Mouse (Mus musculus) hindbrain, embryonic 12.5 days (tissue): ENCODE measurements at regions not wholly inside any gene's neighbourhood (a gene's known extent, or its start where the extent isn't known, plus 50 kb on each side); places are given as distances from the start of the nearest gene placed in this dataset.

Source experiments
- ATAC-seq: fragments of 200-750 bp; cut with Nextera tagmentation; 2 replicates; pipeline ENCODE4 v1.8.0; 2017; ENCODE audit warnings: moderate TSS enrichment; ENCODE audit not compliant: low FRiP score
- H3K27ac ChIP-seq: fragments of 300-500 bp; sonication (generic); 2 replicates; pipeline ENCODE4 v1.5.1; 2016; ENCODE audit warnings: mild to moderate bottlenecking
- H3K27me3 ChIP-seq: fragments of 300-500 bp; sonication (generic); 2 replicates; pipeline ENCODE4 v1.6.1; 2016; ENCODE audit warnings: mild to moderate bottlenecking
- H3K36me3 ChIP-seq: fragments of 300-500 bp; sonication (generic); 2 replicates; pipeline ENCODE4 v1.6.1; 2016; ENCODE audit warnings: mild to moderate bottlenecking
- H3K4me1 ChIP-seq: fragments of 300-500 bp; sonication (generic); 2 replicates; pipeline ENCODE4 v1.6.1; 2016
- H3K4me2 ChIP-seq: fragments of 300-500 bp; sonication (generic); replicated peaks from 2 replicates; pipeline ENCODE4 v1.6.1; 2016; ENCODE audit warnings: mild to moderate bottlenecking
- H3K4me3 ChIP-seq: fragments of 300-500 bp; sonication (generic); 2 replicates; pipeline ENCODE4 v1.5.1; 2016; ENCODE audit warnings: mild to moderate bottlenecking
- H3K9ac ChIP-seq: fragments of 300-500 bp; sonication (generic); 2 replicates; pipeline ENCODE4 v1.6.1; 2016; ENCODE audit warnings: mild to moderate bottlenecking, moderate library complexity
- H3K9me3 ChIP-seq: fragments of 300-500 bp; sonication (generic); replicated peaks from 2 replicates; pipeline ENCODE4 v1.6.1; 2016; ENCODE audit warnings: mild to moderate bottlenecking
- WGBS: fragments of 180-500 bp; shearing (Covaris S2); methylation state at CpG from one replicate; pipeline ENCODE4 v1.1.7; 2016; 5-methylcytosine and 5-hydroxymethylcytosine counted together

DNA sequence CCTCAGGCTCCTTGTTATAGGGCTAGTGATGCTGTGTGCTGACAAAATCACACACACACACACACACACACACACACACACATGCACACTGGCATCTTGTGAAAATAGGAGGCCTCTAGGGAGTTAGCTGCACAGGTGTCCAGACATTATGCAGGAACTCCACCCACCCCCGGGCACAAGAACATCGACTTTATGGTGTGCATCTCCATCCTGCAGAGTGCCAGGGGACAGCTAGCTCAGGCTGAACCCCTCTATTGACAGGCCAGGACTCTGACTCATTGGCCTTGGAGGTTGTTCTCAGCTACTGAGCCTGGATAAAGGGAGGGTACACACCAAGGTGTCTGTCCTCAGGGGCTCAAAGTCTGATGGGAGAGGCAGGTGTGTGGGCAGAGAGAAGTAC lies 260.9 kb downstream of the Matn1 start:
- 80% methylated on average over 2 of the region's 2 CpGs for WGBS
- Histone ChIP-seq H3K27ac (no peak overlapping the region), H3K27me3 (no peaks in the 10 kb centered on the region; the same call in 1 of the 2 replicates), H3K36me3 (no peaks in the 10 kb centered on the region), H3K4me3 (no peak overlapping the region), H3K4me2 (no peak overlapping the region), H3K9me3 (no peaks in the 10 kb centered on the region), H3K9ac (no peak overlapping the region), H3K4me1 (peaks cover 19% of the 10 kb centered on the region)
- ATAC-seq: no peak

DNA sequence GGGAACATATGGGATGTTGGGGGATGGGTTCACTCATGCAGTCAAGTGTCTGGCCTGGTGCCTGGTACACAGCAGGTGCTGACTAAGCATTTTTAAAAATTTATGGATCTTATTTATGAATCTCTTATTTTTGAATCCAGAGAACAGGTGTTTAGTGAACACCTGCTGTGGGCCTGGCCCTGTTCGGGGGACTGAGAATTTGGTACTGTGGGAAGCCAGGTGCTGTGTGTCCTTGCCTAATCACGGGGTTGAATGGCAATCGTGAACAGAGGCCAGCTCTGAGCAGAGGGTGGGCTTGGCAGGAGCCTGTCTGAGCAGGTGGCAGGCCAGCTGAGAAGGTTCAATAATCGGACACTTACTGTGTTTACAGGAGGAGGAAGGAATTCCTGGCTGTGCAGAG lies 261.5 kb downstream of the Matn1 start:
- no peak overlapping the region for H3K27ac ChIP-seq
- no peaks in the 10 kb centered on the region for H3K36me3 ChIP-seq
- H3K4me3 ChIP-seq: no peak overlapping the region
- no peak overlapping the region for H3K4me2 ChIP-seq
- no peak overlapping the region for H3K9ac ChIP-seq
- no peaks in the 10 kb centered on the region; the same call in 1 of the 2 replicates for H3K27me3 ChIP-seq
- ATAC-seq: no peak
- H3K4me1 ChIP-seq: peaks cover 19% of the 10 kb centered on the region
- H3K9me3 ChIP-seq: 0 out of 2 replicates have a peak, but pooled peaks cover 1% of the 10 kb centered on the region
- WGBS: 71% methylated on average over 4 of the region's 4 CpGs

DNA sequence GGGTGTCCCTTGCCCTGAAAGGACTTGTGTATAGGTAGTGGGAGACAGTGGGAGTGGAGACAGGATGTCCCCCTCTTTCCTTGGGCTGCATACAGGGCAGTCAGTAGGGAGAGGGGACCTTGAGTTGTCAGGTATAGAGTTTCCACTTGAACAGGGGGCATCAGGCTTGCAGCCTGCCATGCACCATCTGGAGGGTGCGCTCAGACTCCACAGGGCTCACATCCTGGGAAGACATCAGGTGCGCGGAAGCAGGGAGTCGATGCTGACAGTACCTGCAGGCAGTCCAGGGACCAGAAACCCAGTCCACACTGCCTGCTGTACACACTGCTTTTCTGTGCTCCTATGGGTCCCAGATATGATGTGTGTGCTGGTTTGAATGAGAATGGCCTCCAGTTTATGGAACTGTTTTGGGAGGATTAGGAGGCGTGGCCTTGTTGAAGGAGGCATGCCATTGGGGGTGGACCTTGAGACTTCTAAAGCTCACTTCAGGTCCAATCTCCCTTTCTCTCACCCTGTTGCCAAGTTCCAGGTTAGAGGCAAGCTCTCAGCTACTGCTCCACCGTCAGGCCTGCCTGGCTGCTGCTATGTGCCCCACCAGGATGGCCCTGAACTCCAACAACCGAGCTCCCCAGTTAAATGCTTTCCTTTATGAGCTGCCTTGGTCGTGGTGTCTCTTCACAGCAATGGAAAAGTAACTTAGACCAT lies 262.1 kb downstream of the Matn1 start:
- peak overlapping the region; percentile 36; the same call in 1 of the 2 replicates for H3K27ac ChIP-seq
- H3K36me3 ChIP-seq: no peaks in the 10 kb centered on the region
- ATAC-seq: no peak
- no peaks in the 10 kb centered on the region; the same call in 1 of the 2 replicates for H3K27me3 ChIP-seq
- no peak overlapping the region for H3K4me2 ChIP-seq
- WGBS: 84% methylated on average over 8 of the region's 8 CpGs
- peaks cover 19% of the 10 kb centered on the region for H3K4me1 ChIP-seq
- H3K9ac ChIP-seq: no peak overlapping the region
- no peak overlapping the region for H3K4me3 ChIP-seq
- 0 out of 2 replicates have a peak, but pooled peaks cover 6% of the 10 kb centered on the region for H3K9me3 ChIP-seq

- 60% methylated on average over 4 of the region's 4 CpGs for WGBS
- ATAC-seq: no peak
- Histone ChIP-seq H3K9me3 (0 out of 2 replicates have a peak, but pooled peaks cover 6% of the 10 kb centered on the region), H3K36me3 (no peaks in the 10 kb centered on the region), H3K27me3 (no peaks in the 10 kb centered on the region; the same call in 1 of the 2 replicates), H3K27ac (peak overlapping the region; percentile 36; the same call in 1 of the 2 replicates), H3K9ac (no peak overlapping the region), H3K4me3 (no peak overlapping the region), H3K4me1 (peaks cover 19% of the 10 kb centered on the region), H3K4me2 (no peak overlapping the region)
Measured at GRCm38 (mm10) chr4:131206886-131207200, 262.7 kb downstream of the Matn1 start.

DNA sequence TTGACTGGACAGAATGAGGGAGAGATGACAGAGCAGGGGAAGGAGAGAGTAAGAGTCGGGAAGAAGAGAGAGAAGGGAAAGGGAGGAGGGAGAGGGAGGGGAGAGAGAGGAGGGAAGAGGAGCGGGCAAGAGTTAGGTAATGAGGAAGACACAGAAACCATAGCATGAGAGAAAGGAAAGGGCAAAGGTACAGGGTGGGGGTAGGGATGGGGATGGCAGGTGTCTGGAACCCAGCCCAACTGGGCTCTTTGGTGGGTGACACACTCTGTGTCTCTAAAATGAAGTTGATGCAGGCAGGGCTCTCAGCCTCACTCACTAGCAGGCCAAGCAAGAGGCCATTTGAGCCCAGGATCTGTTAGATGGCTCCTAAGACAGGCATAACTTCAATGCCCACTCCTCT lies 263.1 kb downstream of the Matn1 start:
- 81% methylated on average over 2 of the region's 2 CpGs for WGBS
- Histone ChIP-seq H3K4me2 (no peak overlapping the region), H3K27ac (0 out of 2 replicates have a peak overlapping the region, but pooled peaks have one; percentile 9), H3K4me3 (no peak overlapping the region), H3K9ac (no peak overlapping the region), H3K36me3 (no peaks in the 10 kb centered on the region), H3K27me3 (no peaks in the 10 kb centered on the region; the same call in 1 of the 2 replicates), H3K4me1 (peaks cover 19% of the 10 kb centered on the region), H3K9me3 (0 out of 2 replicates have a peak, but pooled peaks cover 6% of the 10 kb centered on the region)
- no peak for ATAC-seq

- Histone ChIP-seq H3K4me3 (no peak overlapping the region), H3K36me3 (no peaks in the 10 kb centered on the region), H3K27ac (no peak overlapping the region), H3K4me2 (no peak overlapping the region), H3K4me1 (peaks cover 19% of the 10 kb centered on the region), H3K9me3 (0 out of 2 replicates have a peak, but pooled peaks cover 6% of the 10 kb centered on the region), H3K27me3 (no peaks in the 10 kb centered on the region; the same call in 1 of the 2 replicates), H3K9ac (no peak overlapping the region)
- 68% methylated on average over 9 of the region's 9 CpGs for WGBS
- no peak for ATAC-seq
Measured at GRCm38 (mm10) chr4:131208166-131208565, 264.0 kb downstream of the Matn1 start.

DNA sequence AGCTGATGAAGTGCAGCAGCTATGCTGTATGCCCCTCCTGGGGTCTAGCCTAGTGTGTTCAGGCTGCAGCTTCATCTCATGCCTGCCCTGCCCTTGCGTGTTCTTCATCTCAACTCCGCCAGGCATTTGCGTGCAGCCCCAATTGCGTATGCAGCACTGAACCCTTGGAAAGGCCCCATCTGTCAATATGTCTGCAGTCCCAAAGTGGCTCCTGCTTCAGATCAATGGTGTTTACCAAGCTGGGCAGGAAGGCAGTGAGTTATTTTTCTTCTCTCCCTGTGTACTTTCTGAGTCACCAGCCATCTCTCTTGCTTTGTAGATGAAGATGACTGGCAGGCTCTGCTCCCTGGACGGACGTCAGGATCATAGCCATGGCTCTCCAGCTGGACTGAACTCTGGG lies 264.5 kb downstream of the Matn1 start:
- no peaks in the 10 kb centered on the region; the same call in 1 of the 2 replicates for H3K27me3 ChIP-seq
- H3K27ac ChIP-seq: no peak overlapping the region
- H3K4me2 ChIP-seq: no peak overlapping the region
- H3K9ac ChIP-seq: no peak overlapping the region
- H3K4me3 ChIP-seq: no peak overlapping the region
- WGBS: 73% methylated on average over 6 of the region's 6 CpGs
- H3K4me1 ChIP-seq: peaks cover 19% of the 10 kb centered on the region
- H3K9me3 ChIP-seq: 0 out of 2 replicates have a peak, but pooled peaks cover 6% of the 10 kb centered on the region
- no peaks in the 10 kb centered on the region for H3K36me3 ChIP-seq
- no peak for ATAC-seq

GRCm38 (mm10) chr4:131212711-131213110 lies 268.5 kb downstream of the Matn1 start:
- Histone ChIP-seq H3K4me3 (no peak overlapping the region), H3K27me3 (no peaks in the 10 kb centered on the region), H3K9ac (no peak overlapping the region), H3K9me3 (0 out of 2 replicates have a peak, but pooled peaks cover 6% of the 10 kb centered on the region), H3K36me3 (no peaks in the 10 kb centered on the region), H3K4me2 (no peak overlapping the region), H3K4me1 (peaks cover 11% of the 10 kb centered on the region), H3K27ac (no peak overlapping the region)
- WGBS: 53% methylated on average over 4 of the region's 4 CpGs
- ATAC-seq: no peak

DNA sequence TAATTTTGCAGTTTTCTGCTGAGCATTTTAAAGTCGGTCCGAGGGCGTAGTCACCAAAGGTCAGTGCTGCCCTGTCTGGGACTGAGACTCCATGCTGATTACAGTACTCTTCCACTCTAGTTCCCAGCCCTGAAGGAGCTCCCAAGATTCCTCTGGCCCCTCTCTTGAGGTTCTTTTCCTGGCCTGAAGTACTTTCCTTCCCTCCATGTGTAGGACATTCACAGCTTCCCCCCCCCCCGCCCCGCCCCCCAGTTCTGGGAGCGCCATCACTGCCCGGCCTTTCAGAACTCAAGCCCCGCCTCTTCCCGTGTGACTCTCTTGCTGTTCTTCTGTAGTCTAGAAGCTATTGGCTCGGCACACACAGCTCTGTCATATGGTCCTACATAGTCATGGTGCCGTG lies 271.5 kb downstream of the Matn1 start:
- 0 out of 2 replicates have a peak, but pooled peaks cover 4% of the 10 kb centered on the region for H3K9me3 ChIP-seq
- H3K4me1 ChIP-seq: peaks cover 4% of the 10 kb centered on the region; the same call in 1 of the 2 replicates
- H3K4me2 ChIP-seq: no peak overlapping the region
- H3K27me3 ChIP-seq: no peaks in the 10 kb centered on the region
- WGBS: 81% methylated on average over 10 of the region's 11 CpGs
- no peak overlapping the region for H3K4me3 ChIP-seq
- no peak for ATAC-seq
- H3K36me3 ChIP-seq: no peaks in the 10 kb centered on the region
- H3K27ac ChIP-seq: no peak overlapping the region
- no peak overlapping the region for H3K9ac ChIP-seq

DNA sequence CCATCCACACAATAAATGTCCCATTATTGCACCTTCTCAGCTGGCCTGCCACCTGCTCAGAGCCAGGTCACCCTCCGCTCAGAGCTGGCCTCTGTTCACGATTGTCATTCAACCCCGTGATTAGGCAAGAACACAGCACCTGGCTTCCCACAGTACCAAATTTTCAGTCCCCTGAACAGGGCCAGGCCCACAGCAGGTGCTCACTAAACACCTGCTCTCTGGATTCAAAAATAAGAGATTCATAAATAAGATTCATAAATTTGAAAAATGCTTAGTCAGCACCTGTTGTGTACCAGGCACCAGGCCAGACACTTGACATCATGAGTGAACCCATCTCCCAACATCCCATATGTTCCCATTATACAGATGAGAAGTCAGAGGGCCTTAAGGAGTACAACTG lies 272.2 kb downstream of the Matn1 start:
- H3K27ac ChIP-seq: no peak overlapping the region
- H3K9me3 ChIP-seq: no peaks in the 10 kb centered on the region
- H3K4me3 ChIP-seq: no peak overlapping the region
- ATAC-seq: no peak
- no peaks in the 10 kb centered on the region for H3K36me3 ChIP-seq
- H3K27me3 ChIP-seq: no peaks in the 10 kb centered on the region
- H3K9ac ChIP-seq: no peak overlapping the region
- H3K4me1 ChIP-seq: peaks cover 4% of the 10 kb centered on the region; the same call in 1 of the 2 replicates
- 88% methylated on average over 3 of the region's 3 CpGs for WGBS
- no peak overlapping the region for H3K4me2 ChIP-seq

DNA sequence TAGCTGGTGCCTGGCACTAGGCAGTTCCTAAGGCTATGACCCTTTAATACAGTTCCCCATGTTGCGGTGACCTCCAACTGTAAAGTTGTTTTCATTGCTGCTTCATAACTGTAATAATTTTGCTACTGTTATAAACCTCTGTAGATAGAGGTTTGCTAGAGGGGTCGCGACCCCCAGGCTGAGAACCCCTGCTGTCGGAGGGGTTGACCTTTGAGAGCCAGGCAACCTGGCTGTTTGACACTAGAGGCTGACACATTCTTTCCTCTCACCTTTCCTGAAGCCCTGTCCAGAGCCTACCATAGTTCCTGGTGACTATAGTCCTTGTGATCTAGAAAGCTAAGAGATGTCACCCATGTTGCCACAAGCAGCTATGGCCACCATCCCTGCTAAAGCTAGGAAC lies 272.9 kb downstream of the Matn1 start:
- peaks cover 4% of the 10 kb centered on the region; the same call in 1 of the 2 replicates for H3K4me1 ChIP-seq
- no peak overlapping the region for H3K4me3 ChIP-seq
- H3K9ac ChIP-seq: no peak overlapping the region
- H3K27me3 ChIP-seq: no peaks in the 10 kb centered on the region
- no peak overlapping the region for H3K4me2 ChIP-seq
- H3K36me3 ChIP-seq: no peaks in the 10 kb centered on the region
- no peak for ATAC-seq
- WGBS: 86% methylated on average over 4 of the region's 4 CpGs
- no peak overlapping the region for H3K27ac ChIP-seq
- H3K9me3 ChIP-seq: no peaks in the 10 kb centered on the region

- no peak for ATAC-seq
- H3K36me3 ChIP-seq: no peaks in the 10 kb centered on the region
- no peaks in the 10 kb centered on the region for H3K9me3 ChIP-seq
- no peak overlapping the region for H3K9ac ChIP-seq
- no peak overlapping the region for H3K4me2 ChIP-seq
- 63% methylated on average over 7 of the region's 7 CpGs for WGBS
- H3K4me1 ChIP-seq: peaks cover 4% of the 10 kb centered on the region; the same call in 1 of the 2 replicates
- H3K4me3 ChIP-seq: no peak overlapping the region
- H3K27ac ChIP-seq: no peak overlapping the region
- no peaks in the 10 kb centered on the region for H3K27me3 ChIP-seq
Measured at GRCm38 (mm10) chr4:131217571-131218155, 273.5 kb downstream of the Matn1 start.
